Mouse (Mus musculus) embryonic facial prominence, embryonic 12.5 days (tissue): ENCODE measurements around the gene Arhgap45. TPM values are rescaled to one million over a fixed set of nuclear protein-coding genes. Genes with fewer than 3 reads are reported as not detected.

Experiments
- ATAC-seq: fragments of 200-750 bp; cut with Nextera tagmentation; 2 replicates; pipeline ENCODE4 v1.8.0; 2017; ENCODE audit not compliant: insufficient number of reproducible peaks, insufficient read depth, low FRiP score, low TSS enrichment
- H3K27ac ChIP-seq: fragments of 300-500 bp; sonication (generic); 2 replicates; pipeline ENCODE4 v1.5.1; 2016; ENCODE audit warnings: mild to moderate bottlenecking
- H3K27me3 ChIP-seq: fragments of 300-500 bp; sonication (generic); 2 replicates; pipeline ENCODE4 v1.6.1; 2016; ENCODE audit warnings: mild to moderate bottlenecking, moderate library complexity
- H3K36me3 ChIP-seq: fragments of 300-500 bp; sonication (generic); 2 replicates; pipeline ENCODE4 v1.6.1; 2016; ENCODE audit warnings: mild to moderate bottlenecking
- H3K4me1 ChIP-seq: fragments of 300-500 bp; sonication (generic); 2 replicates; pipeline ENCODE4 v1.6.1; 2016
- H3K4me2 ChIP-seq: fragments of 300-500 bp; sonication (generic); replicated peaks from 2 replicates; pipeline ENCODE4 v1.6.1; 2016; ENCODE audit warnings: mild to moderate bottlenecking, moderate library complexity
- H3K4me3 ChIP-seq: fragments of 300-500 bp; sonication (generic); 2 replicates; pipeline ENCODE4 v1.5.1; 2016; ENCODE audit warnings: mild to moderate bottlenecking
- H3K9ac ChIP-seq: fragments of 300-500 bp; sonication (generic); 2 replicates; pipeline ENCODE4 v1.6.1; 2016; ENCODE audit warnings: mild to moderate bottlenecking, moderate library complexity
- H3K9me3 ChIP-seq: fragments of 300-500 bp; sonication (generic); 2 replicates; pipeline ENCODE4 v1.6.1; 2016; ENCODE audit warnings: mild to moderate bottlenecking, moderate library complexity
- WGBS: fragments of 180-500 bp; shearing (Covaris S2); methylation state at CpG from one replicate; pipeline ENCODE4 v1.1.7; 2016; 5-methylcytosine and 5-hydroxymethylcytosine counted together
- polyA plus RNA-seq: library from polyadenylated mRNA; unstranded; fragments of >200 nt; fragmentation: Nextera tagmentation; extraction: Ambion mirVana; gene quantifications from 2 replicates; pipeline ENCODE4 v1.2.1, GENCODE M21; 2016

Gene Arhgap45
- polyA plus RNA-seq, 1 experiment from 2014 or later: 8.1 TPM

DNA sequence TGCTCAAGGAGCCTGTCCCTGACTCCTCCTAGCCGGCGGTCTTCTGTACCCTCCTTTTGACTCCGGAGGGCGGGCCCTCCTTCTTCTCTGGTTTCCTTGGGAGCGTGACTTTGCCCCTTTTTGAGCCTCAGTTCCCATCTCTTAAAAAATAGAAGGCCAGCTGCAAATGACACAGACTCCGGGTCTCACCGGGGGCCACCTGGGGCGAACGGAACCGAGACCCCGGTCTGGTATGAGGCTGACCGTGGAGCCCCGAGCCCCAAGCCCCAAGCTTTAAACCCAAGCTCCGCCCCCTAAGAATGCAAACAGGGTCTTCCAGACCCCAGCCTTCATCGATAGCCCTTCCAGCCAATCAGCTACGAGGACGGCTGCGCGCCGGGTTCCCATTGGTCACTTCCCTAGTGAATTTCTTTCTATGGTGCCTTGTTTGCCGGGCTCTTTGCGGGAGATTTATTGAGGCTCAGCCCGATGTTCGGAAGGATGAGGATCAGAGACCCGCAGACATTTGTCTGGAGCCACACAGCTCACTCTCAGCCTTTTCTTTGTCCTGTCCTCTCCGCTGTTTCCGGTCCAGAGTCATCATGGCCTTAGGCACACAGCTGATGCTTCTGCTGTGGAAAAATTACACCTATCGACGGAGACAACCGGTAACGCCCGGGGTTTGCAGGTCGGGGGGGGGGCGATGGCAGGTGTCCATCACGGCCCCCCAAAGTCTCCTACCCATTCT, 19.3 kb upstream of the Arhgap45 start:
- Histone ChIP-seq H3K27me3 (peaks cover 27% of the 10 kb centered on the region), H3K4me2 (peak overlapping the region; percentile 77), H3K36me3 (peaks cover 28% of the 10 kb centered on the region), H3K27ac (no peak overlapping the region), H3K9ac (peak overlapping the region; percentile 25), H3K4me3 (peak overlapping the region; percentile 43), H3K4me1 (peaks cover 17% of the 10 kb centered on the region; the same call in 1 of the 2 replicates), H3K9me3 (no peaks in the 10 kb centered on the region)
- peak; percentile 52; the same call in 1 of the 2 replicates for ATAC-seq
- WGBS: under 1% methylated on average over 35 of the region's 35 CpGs

DNA sequence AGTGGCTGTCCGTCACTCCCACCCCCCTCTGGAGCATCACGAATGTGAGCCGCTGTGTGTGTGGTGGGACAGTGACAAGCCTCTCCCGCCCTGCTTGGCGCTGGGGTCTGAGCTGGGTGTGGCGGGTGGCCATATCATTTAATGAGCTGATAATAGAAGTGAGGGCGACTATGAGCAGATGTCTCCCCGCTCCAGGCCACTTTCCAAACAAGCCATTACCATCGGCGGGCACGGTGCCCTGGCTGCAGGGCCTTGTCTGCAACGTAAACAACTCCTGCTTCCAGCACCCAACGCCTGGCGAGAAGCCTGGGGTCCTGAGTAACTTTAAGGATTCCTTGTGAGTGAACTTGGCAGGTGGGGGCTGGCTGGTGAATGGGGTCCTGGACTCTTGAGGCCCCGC, 18.6 kb upstream of the Arhgap45 start:
- no peak for ATAC-seq
- Histone ChIP-seq H3K9ac (peak overlapping the region; percentile 6; the same call in 1 of the 2 replicates), H3K4me2 (peak overlapping the region; percentile 77), H3K27me3 (peaks cover 33% of the 10 kb centered on the region), H3K4me3 (peak overlapping the region; percentile 43), H3K27ac (no peak overlapping the region), H3K4me1 (peaks cover 18% of the 10 kb centered on the region; the same call in 1 of the 2 replicates), H3K9me3 (no peaks in the 10 kb centered on the region), H3K36me3 (peaks cover 22% of the 10 kb centered on the region)
- 4% methylated on average over 15 of the region's 15 CpGs for WGBS

DNA sequence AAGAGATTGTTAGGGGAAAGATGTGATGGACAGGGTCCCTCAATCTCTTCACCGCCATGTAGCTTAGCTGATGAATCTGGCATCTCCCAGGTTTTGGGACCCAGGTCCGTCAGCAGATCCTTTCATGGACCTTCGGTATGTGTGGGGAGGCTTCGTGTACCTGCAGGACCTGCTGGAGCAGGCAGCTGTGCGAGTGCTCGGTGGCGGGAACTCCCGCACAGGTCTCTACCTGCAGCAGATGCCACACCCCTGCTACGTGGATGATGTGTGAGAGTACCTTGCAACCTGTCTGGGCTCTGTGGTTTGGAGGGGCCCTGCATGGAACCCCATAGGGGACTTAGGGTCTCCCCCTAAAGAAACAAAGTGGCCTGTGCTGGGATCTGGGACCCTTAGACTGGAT, 14.5 kb upstream of the Arhgap45 start:
- no peak overlapping the region for H3K4me3 ChIP-seq
- WGBS: 65% methylated on average over 9 of the region's 9 CpGs
- H3K27ac ChIP-seq: no peak overlapping the region
- no peaks in the 10 kb centered on the region for H3K36me3 ChIP-seq
- H3K4me2 ChIP-seq: no peak overlapping the region
- H3K9ac ChIP-seq: no peak overlapping the region
- ATAC-seq: no peak
- H3K27me3 ChIP-seq: peaks cover 42% of the 10 kb centered on the region
- peaks cover 24% of the 10 kb centered on the region; the same call in 1 of the 2 replicates for H3K4me1 ChIP-seq
- no peaks in the 10 kb centered on the region for H3K9me3 ChIP-seq

DNA sequence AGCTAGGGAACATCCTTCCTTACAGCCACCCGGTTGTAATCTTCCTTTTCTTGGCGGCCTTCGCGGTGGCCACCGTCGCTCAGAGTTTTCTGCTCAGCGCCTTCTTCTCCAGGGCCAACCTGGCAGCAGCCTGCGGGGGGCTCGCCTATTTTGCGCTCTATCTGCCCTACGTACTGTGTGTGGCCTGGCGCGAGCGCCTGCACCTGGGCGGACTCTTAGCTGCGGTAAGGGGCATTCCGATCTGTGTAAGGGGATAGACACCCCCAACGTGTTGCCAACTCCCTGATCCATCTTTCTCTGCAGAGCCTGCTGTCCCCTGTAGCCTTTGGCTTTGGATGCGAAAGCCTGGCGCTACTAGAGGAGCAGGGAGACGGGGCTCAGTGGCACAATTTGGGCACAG, 13.6 kb upstream of the Arhgap45 start:
- ATAC-seq: no peak
- H3K4me3 ChIP-seq: no peak overlapping the region
- peaks cover 42% of the 10 kb centered on the region for H3K27me3 ChIP-seq
- no peaks in the 10 kb centered on the region for H3K36me3 ChIP-seq
- H3K4me1 ChIP-seq: peaks cover 17% of the 10 kb centered on the region; the same call in 1 of the 2 replicates
- 23% methylated on average over 21 of the region's 21 CpGs for WGBS
- no peak overlapping the region for H3K27ac ChIP-seq
- no peaks in the 10 kb centered on the region for H3K9me3 ChIP-seq
- H3K9ac ChIP-seq: peak overlapping the region; percentile 27
- no peak overlapping the region for H3K4me2 ChIP-seq

DNA sequence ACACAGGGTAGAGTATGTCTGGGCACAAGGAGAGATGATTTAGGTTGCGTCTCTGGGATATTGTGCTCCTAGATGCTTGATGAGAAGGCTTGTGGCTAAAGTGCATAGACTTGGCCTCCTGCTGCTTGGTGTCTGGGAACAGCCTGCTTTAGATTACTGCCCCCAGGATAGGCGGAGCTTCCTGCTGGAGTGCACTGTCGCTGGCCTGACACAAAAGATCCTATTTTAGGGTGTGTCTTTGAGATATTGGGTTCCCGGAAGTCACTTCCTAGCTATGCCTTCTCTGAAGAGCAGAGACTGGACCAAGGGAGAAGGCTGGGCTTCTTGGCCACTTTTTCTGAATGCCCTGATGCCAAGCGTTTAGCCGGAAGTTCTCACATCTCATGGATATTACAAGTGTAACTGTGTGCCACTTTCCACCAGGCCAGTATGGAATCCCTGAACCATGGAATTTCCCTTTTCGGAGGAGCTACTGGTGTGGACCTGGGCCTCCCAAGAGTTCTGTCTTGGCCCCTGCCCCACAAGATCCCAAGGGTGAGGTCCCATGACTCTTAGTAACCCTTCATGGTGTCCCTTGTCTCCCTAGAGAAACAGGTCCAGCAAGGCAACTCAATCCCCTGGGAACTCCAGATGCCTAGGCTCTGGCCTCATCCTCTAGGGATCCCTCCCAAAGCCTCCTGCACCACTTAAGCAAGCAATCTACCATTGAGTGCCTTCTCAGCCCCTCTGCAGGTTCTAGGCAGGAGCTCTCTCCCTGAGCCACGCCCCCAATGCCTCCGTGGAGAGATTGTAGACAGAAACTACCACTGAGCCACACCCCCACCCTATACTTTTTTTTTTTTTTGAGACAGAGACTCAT, 12.8 kb upstream of the Arhgap45 start:
- 49% methylated on average over 9 of the region's 9 CpGs for WGBS
- Histone ChIP-seq H3K4me1 (peaks cover 12% of the 10 kb centered on the region; the same call in 1 of the 2 replicates), H3K36me3 (no peaks in the 10 kb centered on the region), H3K9me3 (no peaks in the 10 kb centered on the region), H3K4me3 (no peak overlapping the region), H3K9ac (no peak overlapping the region; the same call in 1 of the 2 replicates), H3K27me3 (peaks cover 35% of the 10 kb centered on the region), H3K27ac (no peak overlapping the region), H3K4me2 (no peak overlapping the region)
- ATAC-seq: no peak

DNA sequence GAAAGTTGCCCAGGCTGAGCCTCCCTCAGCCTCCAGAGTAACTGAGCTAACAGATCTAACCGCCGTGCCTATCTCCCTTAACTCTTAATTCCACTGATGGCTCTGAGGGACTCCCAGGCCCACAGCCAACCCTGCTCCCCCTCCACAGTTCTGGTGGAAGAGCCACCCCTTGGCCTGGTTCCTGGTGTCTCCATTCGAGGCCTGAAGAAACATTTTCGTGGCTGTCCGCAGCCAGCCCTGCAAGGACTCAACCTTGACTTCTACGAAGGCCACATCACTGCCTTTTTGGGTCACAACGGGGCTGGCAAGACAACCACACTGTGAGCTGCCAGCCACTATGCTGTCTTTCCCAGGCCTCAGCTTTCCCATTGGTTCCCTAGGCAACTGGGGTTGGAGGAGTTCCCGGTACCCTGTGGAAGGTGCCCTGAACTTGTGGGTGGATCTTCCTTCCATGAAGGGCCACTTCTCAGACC, 12.2 kb upstream of the Arhgap45 start:
- Histone ChIP-seq H3K9me3 (no peaks in the 10 kb centered on the region), H3K4me1 (peaks cover 12% of the 10 kb centered on the region; the same call in 1 of the 2 replicates), H3K27ac (no peak overlapping the region), H3K4me2 (no peak overlapping the region), H3K9ac (no peak overlapping the region), H3K27me3 (peaks cover 31% of the 10 kb centered on the region), H3K4me3 (no peak overlapping the region), H3K36me3 (no peaks in the 10 kb centered on the region)
- no peak for ATAC-seq
- WGBS: 90% methylated on average over 8 of the region's 8 CpGs

DNA sequence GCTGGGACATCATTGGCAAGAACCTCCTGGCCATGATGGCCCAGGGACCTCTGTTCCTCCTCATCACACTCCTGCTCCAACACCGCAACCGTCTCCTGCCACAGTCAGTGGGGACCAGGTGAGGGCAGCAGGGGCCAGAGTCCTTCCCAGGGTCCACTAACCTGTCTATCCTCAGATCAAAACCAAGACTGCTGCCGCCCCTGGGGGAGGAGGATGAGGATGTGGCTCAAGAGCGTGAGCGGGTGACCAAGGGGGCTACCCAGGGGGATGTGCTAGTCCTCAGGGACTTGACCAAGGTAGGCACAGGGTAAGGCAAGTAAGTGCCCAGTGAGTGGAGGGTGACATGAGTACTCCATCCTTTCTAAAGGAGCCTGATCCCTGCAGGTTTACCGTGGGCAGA, 4.7 kb upstream of the Arhgap45 start:
- 81% methylated on average over 6 of the region's 6 CpGs for WGBS
- H3K9ac ChIP-seq: no peak overlapping the region
- H3K4me1 ChIP-seq: no peaks in the 10 kb centered on the region
- no peak overlapping the region for H3K4me2 ChIP-seq
- H3K9me3 ChIP-seq: peaks cover 11% of the 10 kb centered on the region
- H3K4me3 ChIP-seq: no peak overlapping the region
- peaks cover 3% of the 10 kb centered on the region; the same call in 1 of the 2 replicates for H3K36me3 ChIP-seq
- no peak for ATAC-seq
- peaks cover 55% of the 10 kb centered on the region for H3K27me3 ChIP-seq
- H3K27ac ChIP-seq: no peak overlapping the region

DNA sequence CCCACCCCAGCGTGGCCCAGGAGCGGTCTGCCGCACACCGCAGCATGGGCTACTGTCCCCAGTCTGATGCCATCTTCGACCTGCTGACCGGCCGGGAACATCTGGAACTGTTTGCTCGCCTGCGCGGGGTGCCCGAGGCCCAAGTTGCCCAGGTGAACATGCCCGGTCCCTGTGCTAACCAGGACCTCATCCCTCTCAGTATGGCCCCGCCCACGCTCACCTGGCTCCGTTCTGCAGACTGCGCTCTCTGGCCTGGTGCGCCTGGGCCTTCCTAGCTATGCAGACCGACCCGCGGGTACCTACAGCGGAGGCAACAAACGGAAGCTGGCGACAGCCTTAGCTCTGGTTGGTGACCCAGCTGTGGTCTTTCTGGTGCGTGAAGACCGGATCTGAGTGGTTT, 2.8 kb upstream of the Arhgap45 start:
- no peak overlapping the region for H3K27ac ChIP-seq
- peaks cover 62% of the 10 kb centered on the region for H3K27me3 ChIP-seq
- no peak overlapping the region for H3K9ac ChIP-seq
- H3K4me2 ChIP-seq: no peak overlapping the region
- ATAC-seq: no peak
- peaks cover under 1% of the 10 kb centered on the region for H3K4me1 ChIP-seq
- WGBS: 24% methylated on average over 25 of the region's 25 CpGs
- H3K4me3 ChIP-seq: no peak overlapping the region
- peaks cover 11% of the 10 kb centered on the region for H3K9me3 ChIP-seq
- peaks cover 3% of the 10 kb centered on the region; the same call in 1 of the 2 replicates for H3K36me3 ChIP-seq

DNA sequence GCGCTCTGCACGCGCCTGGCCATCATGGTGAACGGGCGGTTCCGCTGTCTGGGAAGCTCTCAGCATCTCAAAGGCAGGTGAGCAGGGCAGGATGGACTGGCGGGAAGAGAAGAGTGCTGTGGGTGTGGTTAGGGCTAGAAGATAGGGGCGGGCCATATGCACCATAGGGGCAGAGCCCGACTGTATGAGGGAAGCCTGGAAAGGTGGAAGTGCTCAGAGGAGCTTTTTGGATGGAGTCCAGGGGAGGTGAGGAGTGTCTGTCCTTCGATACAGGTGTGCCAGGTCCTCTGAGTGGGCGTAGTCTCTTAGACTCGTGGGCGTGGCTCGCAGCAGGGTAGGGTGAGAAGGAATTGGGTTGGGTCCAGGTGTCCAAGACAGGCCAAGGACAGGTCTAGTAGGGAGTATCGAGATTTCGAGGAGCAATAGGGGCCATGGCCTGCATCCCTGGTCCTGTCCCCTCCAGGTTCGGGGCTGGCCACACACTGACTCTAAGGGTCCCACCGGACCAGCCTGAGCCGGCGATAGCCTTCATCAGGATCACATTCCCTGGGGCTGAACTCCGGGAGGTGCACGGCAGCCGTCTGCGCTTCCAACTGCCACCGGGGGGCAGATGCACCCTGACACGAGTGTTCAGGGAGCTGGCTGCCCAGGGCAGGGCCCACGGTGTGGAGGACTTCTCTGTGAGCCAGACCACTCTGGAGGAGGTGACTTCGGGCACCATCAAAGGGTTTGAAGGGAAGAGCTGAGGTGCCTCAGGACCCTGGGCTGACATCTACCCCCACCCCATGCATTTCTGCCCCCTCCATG, 1.8 kb upstream of the Arhgap45 start:
- Histone ChIP-seq H3K27me3 (peaks cover 66% of the 10 kb centered on the region), H3K4me2 (no peak overlapping the region), H3K9ac (no peak overlapping the region), H3K27ac (no peak overlapping the region), H3K4me1 (peaks cover 10% of the 10 kb centered on the region), H3K36me3 (peaks cover 3% of the 10 kb centered on the region; the same call in 1 of the 2 replicates), H3K4me3 (no peak overlapping the region), H3K9me3 (peaks cover 11% of the 10 kb centered on the region)
- WGBS: 20% methylated on average over 28 of the region's 28 CpGs
- ATAC-seq: no peak

DNA sequence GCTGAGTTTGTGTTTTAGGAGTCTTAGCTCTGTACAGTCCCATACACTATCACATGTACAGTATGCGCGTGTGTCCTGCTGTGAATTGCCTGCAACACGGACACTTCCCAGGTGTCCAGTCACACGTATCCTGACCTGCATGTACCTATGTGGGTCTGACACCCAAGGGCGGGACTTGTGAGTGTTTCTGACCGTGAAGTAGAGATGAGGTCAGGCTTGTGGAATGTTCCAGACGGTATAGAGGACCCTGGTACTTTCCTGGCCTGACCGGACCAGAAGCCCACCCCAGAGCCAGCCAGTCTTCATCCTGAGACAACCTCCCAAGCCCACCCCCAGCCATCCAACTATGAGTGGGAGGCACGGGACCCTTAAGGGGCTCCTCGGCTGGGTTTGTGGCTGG, 870 bp upstream of the Arhgap45 start:
- WGBS: 84% methylated on average over 10 of the region's 10 CpGs
- no peak for ATAC-seq
- H3K4me2 ChIP-seq: no peak overlapping the region
- H3K9ac ChIP-seq: no peak overlapping the region
- H3K4me3 ChIP-seq: no peak overlapping the region
- H3K27ac ChIP-seq: no peak overlapping the region
- peaks cover 7% of the 10 kb centered on the region for H3K9me3 ChIP-seq
- peaks cover 69% of the 10 kb centered on the region for H3K27me3 ChIP-seq
- H3K4me1 ChIP-seq: peaks cover 17% of the 10 kb centered on the region
- H3K36me3 ChIP-seq: peaks cover 3% of the 10 kb centered on the region; the same call in 1 of the 2 replicates

DNA sequence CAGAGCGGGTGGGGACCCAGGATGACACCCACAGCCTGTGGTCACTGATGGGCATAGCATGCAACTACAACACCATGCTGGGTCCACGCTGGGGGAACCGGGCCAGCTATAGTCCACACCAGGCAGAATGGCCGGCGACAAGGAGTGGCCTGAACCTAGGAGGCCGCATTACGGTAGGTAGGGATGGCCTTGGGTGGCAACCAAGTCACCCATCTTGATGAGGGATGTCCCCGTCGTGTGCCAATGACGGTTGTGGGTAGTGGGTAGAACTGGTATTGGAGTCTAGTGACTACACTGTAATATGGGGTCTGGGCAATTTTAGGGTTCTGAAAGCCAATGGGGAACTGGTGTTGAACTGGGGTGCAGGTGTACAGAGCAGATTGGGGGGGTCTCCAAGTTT, 478 bp downstream of the Arhgap45 start:
- H3K4me1 ChIP-seq: peaks cover 19% of the 10 kb centered on the region
- H3K4me3 ChIP-seq: no peak overlapping the region
- no peak overlapping the region for H3K4me2 ChIP-seq
- H3K36me3 ChIP-seq: peaks cover 1% of the 10 kb centered on the region; the same call in 1 of the 2 replicates
- H3K9me3 ChIP-seq: no peaks in the 10 kb centered on the region
- no peak overlapping the region for H3K9ac ChIP-seq
- H3K27me3 ChIP-seq: peaks cover 60% of the 10 kb centered on the region
- ATAC-seq: no peak
- 90% methylated on average over 10 of the region's 10 CpGs for WGBS
- H3K27ac ChIP-seq: no peak overlapping the region
